Mouse (Mus musculus) ES-CJ7 (cell line): ENCODE results near the gene Fads2.

Source experiments
- DNase-seq: peaks from one replicate; pipeline ENCODE4 v3.0.0; 2011; ENCODE audit warnings: low read depth, low spot score

Gene Fads2

DNA sequence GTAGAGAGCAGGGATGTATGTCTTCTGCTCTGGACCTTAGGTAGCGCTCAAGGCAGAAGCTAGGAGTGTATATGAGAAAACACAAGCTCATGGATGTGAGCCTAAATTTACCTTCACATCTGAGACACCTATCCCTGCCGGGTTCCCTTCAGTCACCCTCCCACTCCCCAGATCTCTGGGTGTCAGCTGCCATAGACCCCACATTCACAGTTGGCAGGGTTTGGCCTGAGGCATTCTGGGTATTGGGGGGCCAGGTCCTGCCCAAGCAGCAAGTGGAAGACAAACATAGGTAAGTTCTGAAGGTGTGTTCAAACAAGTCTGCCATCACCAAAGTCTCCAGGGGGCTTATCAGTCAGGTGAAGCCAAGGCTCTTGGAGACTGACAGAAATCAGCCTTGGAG, 39.9 kb downstream of the Fads2 start:
- no peak for DNase-seq

DNA sequence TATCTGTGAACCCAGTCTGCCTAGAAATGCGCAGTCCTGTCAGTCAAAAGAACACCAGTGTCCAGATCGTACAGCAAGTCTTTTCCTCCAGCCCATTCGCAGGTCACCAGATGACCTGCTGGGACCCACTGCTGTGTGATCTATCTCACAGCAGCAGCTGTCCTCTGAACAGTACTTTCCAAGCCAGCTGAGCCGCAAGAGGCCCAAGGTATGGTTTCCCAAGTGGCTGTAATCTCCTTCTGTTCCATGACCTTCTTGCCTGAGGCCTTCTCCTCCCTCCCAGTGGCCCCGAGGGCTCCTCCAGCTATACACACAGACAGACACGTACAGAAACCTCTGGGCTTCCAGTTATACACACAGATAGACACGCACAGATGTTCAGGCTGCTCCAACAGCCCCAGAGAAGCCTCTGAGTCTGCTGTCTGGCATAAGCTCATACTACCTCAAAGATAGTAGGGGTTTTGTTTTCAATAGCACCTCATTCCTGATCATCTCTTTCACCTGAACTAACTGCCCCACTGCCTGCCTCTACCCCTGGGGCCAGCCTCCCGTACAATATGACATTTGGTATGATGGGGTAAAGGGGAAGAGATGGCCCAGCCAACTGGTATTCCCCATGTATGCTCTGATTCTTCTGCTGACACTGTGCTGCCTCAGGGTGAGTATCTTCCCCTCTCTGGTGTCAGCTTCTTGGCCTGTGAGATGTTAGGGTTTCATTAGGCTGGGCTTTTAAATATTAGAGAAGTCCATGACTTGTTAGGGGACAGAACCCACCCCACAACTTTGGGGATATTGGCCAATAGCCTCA, 40.6 kb downstream of the Fads2 start:
- no peak for DNase-seq

DNA sequence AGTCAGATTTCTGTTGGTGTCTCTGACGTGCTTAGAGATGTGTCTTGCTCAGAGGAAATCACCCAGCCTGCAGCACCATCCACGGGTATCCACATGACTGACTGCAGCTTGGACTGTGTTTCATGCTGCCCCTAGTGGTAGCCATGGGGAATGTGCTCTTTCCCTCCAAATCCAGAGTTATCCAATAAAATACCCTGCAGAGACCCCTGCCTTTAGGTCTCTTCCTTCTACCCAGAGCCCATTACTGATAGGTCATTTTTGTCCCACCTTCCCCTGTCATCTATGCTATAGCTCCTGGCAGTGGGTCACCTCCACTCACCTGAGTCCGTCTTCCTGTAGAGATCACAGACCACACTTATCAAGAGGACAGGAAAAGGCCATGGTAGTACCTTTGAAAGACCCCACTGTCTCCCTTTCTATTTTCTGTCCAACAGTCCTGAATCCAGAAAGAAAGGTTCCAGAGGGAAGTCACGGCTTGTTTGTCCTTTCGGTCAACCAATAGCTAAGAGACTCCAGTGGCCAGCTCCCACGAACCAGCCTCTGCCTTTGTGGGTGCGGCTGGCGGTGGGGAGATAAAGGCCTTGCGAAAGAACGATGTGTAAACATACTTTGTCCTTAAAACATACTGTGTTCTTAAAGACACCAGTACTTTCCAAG, 41.5 kb downstream of the Fads2 start:
- DNase-seq, result peak; percentile 73

DNA sequence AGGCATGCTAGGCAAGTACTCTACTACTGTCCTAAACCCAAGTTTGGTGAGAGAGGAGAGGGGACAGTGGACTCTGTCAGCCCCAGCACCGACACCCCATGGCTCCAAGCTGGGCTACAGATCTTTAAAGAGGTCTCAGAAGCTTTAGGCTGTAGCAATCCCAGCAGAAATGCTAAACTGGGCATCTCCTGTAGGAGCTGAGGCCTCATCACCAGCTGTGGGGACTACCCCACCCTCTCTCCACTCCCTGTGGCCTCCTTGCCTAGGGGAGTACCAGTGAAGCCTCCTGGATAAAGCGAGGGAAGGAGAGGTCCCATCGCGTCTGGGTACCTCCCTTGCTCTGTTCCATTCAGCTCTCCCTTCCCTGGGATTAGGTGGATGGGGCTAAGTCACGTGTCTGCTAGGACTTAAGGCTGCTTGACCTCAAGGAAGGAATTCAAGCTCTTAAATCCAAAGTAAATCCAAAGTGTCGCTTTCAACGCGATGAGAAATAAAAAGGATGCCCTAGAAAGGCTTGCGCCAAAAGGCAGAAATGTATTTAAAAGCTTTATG, 42.6 kb downstream of the Fads2 start:
- DNase-seq, result no peak

DNA sequence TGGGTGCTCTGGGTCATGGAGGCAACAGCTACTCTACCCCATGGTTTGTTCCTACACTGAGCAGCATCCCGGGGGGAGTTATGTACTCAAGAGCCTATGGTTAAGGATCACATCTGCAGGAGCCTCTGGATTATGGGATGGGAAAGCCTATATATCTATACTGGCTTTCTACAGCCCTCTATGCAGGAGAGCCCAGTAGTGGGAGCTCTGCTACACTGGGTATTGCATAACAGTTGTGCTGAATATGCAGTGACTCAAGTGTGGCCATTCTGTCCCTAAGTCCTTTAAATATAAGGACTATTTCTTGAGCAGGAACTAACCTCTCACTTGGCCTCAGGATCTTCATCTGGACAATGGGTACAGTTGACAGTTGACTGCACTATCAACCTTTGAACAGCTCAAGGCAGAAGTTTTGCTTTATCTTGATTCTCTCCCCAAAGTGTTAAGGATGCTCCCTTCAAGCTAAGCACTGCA, 43.2 kb downstream of the Fads2 start:
- DNase-seq, result no peak

DNA sequence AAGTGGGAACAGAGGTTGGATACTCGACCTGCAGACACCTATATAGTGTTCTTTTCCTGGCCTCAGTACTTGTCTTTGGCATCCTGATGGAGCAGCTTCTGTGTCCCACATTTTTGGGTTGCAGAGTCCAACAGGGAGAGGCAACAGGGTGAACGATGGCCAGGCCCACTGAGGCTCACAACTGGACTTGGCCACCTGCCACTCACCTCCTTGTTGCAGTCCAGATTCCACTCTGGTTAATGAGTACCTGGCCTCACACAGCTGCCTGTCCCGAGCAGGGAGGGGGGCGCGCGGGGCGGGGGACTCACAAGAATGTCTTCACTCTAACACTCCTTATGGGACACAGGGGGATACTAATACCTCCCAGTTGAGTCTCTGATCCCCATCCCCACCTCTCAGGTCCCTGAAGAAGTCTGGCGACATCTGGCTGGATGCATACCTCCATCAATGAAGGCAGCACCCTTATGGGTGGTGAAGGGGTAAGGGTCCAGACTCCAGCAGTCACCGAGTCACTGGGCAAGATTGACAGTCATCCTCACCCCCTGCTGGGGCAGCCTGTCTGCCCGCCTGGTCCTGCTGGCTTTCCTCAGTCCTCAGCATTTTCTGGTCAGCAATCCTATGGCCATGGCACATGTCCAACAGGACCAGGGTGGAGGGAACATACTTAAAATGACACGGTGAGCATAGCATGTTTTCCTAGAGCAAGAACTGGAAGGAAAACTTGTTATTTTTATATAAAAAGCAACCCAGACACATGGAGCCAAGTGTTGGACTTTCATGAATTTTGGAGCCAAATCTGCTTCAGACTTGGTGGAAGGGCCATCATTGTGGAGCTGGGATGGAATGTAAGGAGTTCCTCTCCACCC, 43.8 kb downstream of the Fads2 start:
- DNase-seq, result no peak

DNA sequence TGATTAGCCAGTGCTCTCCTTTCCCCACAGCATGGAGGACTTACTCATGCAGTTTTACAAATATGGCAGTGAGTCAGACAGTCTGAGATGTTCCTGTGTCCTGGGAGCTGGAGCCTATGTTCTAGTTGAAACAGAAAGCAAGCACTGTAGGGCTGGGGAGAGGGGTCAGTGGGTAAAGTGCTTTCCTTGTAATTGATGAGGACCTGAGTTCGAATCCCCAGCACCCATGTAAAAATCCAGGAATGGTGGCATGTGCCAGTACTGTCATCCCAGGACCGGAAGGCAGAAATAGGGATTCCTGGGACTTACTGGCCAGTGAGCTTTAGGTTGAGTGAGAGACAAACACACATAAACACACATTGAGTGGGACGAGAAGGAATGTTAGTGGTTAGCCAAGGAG, 44.9 kb downstream of the Fads2 start:
- no peak for DNase-seq

DNA sequence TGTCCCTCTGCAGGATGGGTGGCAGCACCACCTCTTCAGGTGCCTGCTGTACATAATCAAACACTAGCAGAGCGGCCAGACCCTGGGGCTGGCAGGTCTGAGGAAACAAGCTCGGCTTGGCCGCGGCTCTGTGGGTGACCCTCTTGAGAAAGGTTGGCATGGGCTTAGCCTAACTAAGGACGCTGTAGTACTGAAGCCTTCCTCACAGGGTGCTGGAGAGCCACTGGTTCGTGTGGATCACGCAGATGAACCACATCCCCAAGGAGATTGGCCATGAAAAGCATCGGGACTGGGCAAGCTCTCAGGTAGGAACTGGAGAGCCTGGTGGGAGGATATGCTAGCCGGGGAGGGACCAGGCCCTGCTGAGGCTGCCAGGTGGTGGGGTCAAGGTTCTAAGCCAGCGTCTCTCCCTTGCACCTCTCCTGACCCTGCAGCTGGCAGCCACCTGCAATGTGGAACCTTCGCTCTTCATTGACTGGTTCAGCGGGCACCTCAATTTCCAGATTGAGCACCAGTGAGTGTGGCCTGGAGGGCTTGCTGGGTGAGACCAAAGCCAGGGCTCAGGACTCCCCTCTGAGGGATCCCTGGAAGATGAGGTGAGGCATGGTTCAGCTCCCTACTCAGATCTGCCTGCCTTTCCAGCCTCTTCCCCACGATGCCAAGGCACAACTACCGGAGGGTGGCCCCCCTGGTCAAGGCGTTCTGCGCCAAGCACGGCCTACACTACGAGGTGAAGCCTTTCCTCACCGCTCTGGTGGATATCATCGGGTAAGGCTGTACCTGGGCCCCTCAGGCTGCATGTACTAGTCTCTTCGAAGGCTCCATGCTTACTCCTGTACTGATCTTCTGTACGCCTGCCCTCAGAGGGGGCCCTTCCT, 45.5 kb downstream of the Fads2 start:
- DNase-seq, result peak; percentile 28

DNA sequence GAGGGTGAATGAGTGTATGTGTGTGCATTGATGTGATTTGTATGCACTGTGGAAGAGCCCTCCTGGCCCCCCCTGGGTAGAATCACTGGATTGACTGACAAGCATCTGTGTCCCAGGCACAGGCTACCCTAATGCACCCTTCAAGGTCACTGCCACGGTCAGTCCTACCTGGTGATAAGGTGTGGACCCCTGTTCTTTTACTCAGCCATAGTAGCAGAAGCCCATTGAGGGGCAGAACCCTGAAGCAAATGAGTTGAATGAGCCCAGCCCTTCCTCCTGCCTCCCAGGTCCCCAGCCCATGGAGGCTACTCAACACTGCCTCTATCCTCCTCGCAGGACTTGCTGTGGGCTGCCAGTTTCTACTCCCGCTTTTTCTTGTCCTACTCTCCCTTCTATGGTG, 46.3 kb downstream of the Fads2 start:
- DNase-seq, result no peak

DNA sequence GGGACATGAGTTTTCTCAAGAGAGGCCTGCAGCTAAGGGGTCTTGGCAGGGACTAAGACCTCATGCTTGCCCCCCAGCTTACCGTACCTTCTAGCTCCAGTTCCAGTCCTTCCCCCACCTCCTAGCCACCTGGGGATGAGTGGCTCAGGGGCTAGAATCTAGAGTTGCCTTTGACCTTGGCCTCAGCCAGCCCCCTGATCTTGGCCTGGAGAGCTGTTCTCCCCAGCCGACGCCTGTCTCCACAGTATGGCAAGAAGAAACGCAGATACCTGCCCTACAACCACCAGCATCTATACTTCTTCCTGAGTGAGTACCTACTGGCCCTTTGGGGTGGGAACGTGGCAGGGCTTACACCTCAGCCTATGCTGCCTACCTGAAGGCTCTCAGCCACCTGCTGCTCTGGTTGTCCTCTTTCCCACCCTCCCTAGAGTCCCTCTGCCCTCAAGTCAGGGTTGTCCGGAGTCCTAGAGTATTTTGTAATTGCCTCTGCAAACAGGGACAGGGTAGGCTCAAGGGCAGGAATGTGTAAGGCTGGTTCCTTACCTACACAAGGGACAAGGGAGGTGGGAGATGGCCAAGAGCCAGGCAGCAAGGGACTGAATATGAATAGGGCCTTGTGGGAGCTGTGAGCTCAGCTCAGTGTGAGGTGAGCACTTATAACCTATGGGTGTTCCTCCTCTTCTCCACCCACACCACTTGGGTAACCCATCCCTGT, 47.0 kb downstream of the Fads2 start:
- no peak for DNase-seq

DNA sequence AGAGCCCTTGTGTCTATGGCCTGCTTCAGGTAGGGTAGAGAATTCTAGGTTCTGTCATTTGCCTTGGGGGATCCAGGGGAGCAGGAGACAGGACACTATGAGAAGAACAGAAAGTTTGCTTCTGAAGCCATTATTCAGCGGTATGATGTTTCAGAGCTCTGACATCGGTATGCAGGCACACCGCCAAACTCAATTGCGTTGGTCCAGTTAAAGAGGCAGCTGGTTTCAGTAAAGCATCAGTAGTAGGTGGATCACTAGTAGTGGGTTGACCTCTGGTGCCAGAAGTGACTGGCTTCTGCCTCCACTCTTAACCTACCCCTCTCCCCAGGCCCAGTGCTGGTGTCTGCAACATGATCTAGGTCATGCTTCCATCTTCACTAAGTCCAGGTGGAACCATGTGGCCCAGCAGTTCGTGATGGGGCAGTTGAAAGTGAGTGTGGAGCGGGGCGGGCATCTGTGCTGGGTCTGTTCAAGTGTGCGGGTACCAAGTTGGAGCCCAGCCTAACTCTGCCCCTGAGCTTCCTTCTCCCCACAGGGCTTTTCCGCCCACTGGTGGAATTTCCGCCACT, 47.8 kb downstream of the Fads2 start:
- DNase-seq, result no peak

DNA sequence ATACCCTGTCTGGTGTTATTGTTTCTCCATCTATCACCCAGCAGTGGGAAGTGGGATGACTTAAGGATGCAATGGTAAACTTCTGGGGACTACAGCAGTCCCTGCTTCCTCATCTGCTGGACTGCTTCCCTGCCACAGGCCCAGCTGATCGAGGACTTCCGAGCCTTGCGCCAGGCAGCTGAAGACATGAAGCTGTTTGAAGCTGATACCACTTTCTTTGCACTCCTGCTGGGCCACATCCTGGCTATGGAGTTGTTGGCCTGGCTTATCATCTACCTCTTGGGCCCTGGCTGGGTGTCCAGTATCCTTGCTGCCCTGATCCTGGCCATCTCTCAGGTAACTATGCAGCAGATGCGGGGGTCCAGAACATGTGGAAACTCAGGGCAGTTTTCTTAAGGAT, 48.8 kb downstream of the Fads2 start:
- DNase-seq, result no peak

DNA sequence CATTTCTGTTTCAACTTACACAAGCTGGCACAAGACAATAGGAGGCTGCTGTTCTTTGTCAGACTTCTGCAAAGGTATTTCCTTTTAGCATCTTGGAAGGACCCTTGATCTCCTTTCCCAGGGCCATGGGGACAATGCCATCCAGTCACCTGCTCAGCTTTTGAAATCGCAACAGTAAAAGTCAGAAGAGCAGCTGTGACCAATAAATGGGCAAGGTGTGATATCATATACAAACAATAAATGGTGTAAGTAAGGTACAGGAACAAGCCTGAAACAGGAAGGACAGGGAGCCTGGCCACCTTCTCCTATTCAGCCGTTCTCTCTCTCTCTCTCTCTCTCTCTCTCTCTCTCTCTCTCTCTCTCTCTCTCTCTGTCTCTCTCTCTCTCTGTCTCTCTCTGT, 51.1 kb downstream of the Fads2 start:
- DNase-seq, result no peak

DNA sequence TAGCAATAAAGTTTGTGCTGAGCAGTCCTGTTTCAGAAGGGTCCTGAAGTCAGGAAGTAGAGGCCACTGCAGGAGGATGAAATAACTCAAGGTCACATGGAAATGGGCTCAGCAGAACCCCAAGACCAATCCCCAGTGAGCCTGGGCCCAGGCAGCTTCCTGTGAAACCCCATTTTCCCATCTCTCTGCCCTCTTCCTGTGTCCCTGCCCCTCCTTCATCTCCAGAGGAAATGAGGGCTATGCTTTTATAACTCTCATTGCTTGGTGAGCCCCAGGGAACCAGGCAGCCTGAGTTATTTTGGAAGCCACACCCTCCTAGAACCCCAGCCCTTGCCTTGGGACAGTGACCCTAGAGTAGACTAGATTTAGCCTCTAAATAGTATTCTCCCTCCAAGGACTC, 52.0 kb downstream of the Fads2 start:
- DNase-seq, result no peak

DNA sequence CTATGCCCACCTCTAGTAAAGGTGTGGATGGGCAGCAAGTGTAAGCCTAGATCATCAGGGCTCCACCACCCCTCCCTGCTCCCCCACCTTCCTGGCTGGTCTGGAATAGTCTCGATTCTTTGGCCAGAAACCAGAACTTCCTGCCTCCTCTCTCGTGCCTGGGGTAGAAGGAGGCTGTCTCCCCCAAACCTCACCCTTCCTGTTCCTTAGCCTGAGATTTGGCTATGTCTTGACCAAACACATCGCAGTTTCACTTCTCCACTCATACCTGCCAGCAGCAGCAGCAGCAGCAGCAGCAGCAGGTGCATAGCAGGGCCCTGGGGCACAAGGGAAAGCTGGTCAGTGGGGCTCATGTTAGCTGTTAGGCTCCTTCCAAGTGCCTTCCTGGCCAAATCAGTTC, 54.6 kb downstream of the Fads2 start:
- no peak for DNase-seq

DNA sequence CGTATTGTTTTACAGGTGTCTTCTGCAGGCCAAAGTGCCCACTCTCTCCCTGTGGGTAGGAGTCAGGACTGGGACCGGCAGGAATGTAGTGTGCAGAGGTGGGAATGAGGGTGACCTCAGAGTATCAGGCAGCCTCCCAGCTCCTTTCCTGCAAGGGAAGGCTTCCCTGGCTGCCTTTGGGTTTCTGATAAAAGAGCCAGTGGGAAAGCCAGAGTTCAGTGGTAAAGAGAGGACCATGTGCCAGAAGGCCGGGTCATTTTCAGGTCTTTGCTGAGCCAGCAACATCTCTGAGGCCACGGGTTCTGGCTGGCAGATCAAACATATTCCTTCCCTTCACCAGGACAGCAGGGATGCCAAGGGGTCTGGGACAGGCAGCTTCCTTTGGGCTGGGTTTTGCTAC, 55.2 kb downstream of the Fads2 start:
- DNase-seq, result no peak

DNA sequence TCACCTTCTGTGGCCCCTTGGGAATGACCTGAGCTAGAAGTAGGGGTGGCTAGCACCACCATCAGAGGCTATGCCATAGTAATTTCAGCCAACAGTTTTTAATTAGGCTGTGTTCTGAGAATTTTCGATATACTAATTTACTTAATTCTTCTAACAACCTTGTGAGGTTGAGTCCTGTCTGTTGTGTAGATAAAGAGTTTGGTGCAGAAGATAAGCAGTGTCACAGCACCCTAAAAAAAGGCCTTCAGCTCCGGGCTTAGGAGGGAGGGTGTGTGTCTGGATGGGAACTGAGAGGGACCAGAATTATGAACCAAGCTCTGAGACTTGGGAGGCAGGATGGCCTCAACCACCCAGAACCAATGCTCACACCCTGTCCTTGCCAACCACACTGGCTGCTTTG, 55.8 kb downstream of the Fads2 start:
- DNase-seq, result no peak

DNA sequence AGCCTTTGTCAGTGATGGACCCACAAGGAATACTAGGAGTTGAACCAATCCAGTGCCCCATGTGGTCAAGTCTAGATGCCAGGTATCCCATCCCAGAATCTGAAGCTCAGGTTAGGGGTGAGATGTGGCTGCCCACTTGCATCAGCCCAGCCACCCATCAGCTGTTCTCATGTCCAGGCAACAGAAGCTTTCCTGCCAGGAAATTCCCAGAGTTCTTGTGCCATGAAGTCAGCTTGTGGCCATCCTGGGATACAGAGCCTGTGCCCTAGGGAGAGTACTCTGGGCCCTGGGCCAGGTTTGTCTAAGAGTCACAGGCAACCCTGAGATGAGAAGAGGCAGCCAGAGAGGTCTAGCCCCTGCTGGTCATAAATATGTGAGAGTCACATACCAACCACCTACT, 57.9 kb downstream of the Fads2 start:
- no peak for DNase-seq

DNA sequence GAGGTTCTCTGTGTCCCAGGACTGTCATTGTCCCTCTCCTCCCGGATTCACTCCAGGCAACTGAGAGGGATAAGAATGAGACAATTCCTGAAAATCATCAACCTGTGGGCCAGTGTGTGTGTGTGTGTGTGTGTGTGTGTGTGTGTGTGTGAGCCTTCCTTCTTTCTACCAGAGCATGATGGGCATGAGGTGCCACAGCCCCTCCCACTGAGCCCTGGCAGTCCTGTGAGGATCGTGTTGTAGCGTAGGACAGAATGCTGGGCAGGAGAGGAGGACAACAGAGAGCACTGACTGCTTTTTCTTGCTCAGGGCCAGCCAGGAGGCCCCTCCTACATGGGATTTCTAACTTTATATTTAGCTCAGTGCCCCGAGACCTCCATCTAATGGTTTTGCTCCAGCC, 58.7 kb downstream of the Fads2 start:
- no peak for DNase-seq

DNA sequence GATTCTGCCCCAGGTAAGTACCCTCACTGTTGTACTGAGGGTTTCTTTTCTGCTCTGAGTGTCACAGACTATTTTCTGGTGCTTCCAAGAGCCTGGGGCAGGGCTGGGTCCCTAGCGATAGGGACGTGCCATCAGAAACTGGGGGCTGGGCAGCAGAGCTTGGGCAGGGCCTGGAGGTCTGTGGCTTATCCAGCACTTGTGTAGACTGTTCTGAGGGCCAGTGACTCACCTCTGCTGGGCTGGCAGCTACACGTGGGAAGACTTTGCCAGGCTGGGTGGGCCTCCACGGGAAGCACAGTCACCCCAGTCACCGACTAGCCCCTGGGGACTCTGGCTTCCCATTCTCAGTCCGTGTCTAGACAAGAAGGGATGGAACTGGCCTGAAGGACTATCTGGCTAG, 59.3 kb downstream of the Fads2 start:
- DNase-seq, result no peak
